Mouse (Mus musculus): ENCODE data around the gene Acsbg1.
"Not testable (repeated sequence)": the region's sequence is repeated elsewhere in the genome, so short reads cannot be mapped to it uniquely, and the experiment has no call there.

The Acsbg1 gene

GRCm38 (mm10) chr9:54661605-54662377 is at the start of gene Acsbg1:
Gene Acsbg1, minus strand, starts transcription at chr9:54661870.
- peak; percentile 12 for DNase-seq (ENCODE audit: low read depth, low spot score)

- DNase-seq (ENCODE audit: low read depth, low spot score) = no peak
Measured at GRCm38 (mm10) chr9:54708085-54708484, 46.4 kb upstream of the Acsbg1 start.

GRCm38 (mm10) chr9:54707288-54707999 is 45.8 kb upstream of the Acsbg1 start:
- peak; percentile 82 for DNase-seq (ENCODE audit: low read depth, low spot score)

- no peak for DNase-seq (ENCODE audit: low read depth, low spot score)
Measured at GRCm38 (mm10) chr9:54705561-54705960, 43.9 kb upstream of the Acsbg1 start.

- peak; percentile 55 for DNase-seq (ENCODE audit: low read depth, low spot score)
Measured at GRCm38 (mm10) chr9:54704361-54704760, 42.7 kb upstream of the Acsbg1 start.

GRCm38 (mm10) chr9:54702581-54702980 is 40.9 kb upstream of the Acsbg1 start:
- DNase-seq (ENCODE audit: low read depth, low spot score) = no peak

- DNase-seq (ENCODE audit: low read depth, low spot score) = no peak
Measured at GRCm38 (mm10) chr9:54700746-54701145, 39.1 kb upstream of the Acsbg1 start.

- DNase-seq (ENCODE audit: low read depth, low spot score) = peak; percentile 69
Measured at GRCm38 (mm10) chr9:54700174-54700475, 38.5 kb upstream of the Acsbg1 start.

- peak; percentile 90 for DNase-seq (ENCODE audit: low read depth, low spot score)
Measured at GRCm38 (mm10) chr9:54699345-54700173, 37.9 kb upstream of the Acsbg1 start.

GRCm38 (mm10) chr9:54699087-54699344 is 37.3 kb upstream of the Acsbg1 start:
- no peak for DNase-seq (ENCODE audit: low read depth, low spot score)

- no peak for DNase-seq (ENCODE audit: low read depth, low spot score)
Measured at GRCm38 (mm10) chr9:54698318-54699086, 36.8 kb upstream of the Acsbg1 start, which contains the start of gene Dnaja4. Gene Dnaja4, plus strand, starts transcription at chr9:54698873.

- peak; percentile 33 for DNase-seq (ENCODE audit: low read depth, low spot score)
Measured at GRCm38 (mm10) chr9:54691241-54691805, 29.7 kb upstream of the Acsbg1 start.

- not testable (repeated sequence) for DNase-seq (ENCODE audit: low read depth, low spot score)
Measured at GRCm38 (mm10) chr9:54690697-54691096, 29.0 kb upstream of the Acsbg1 start.

GRCm38 (mm10) chr9:54689446-54689845 is 27.8 kb upstream of the Acsbg1 start:
- no peak for DNase-seq (ENCODE audit: low read depth, low spot score)

GRCm38 (mm10) chr9:54687246-54688236 is 25.9 kb upstream of the Acsbg1 start:
- DNase-seq (ENCODE audit: low read depth, low spot score) = peak; percentile 54

GRCm38 (mm10) chr9:54683814-54684605 is 22.3 kb upstream of the Acsbg1 start:
- no peak for DNase-seq (ENCODE audit: low read depth, low spot score)

- DNase-seq (ENCODE audit: low read depth, low spot score) = peak; percentile 95
Measured at GRCm38 (mm10) chr9:54682846-54683245, 21.2 kb upstream of the Acsbg1 start.

- peak; percentile 78 for DNase-seq (ENCODE audit: low read depth, low spot score)
Measured at GRCm38 (mm10) chr9:54676531-54676986, 14.9 kb upstream of the Acsbg1 start.

- DNase-seq (ENCODE audit: low read depth, low spot score) = no peak
Measured at GRCm38 (mm10) chr9:54673887-54674286, 12.2 kb upstream of the Acsbg1 start.
